Mouse (Mus musculus) MEL (cell line): Measurements from ENCODE around the gene Tmem235. TPM values are rescaled to one million over a fixed set of nuclear protein-coding genes. Genes with fewer than 3 reads are reported as not detected.

Experiments
- DNase-seq: peaks from one replicate; pipeline ENCODE4 v3.0.0; 2011; ENCODE audit warnings: low read depth, low spot score
- H3K27ac ChIP-seq: 2 replicates; pipeline ENCODE4 v1.5.1; 2012; ENCODE audit warnings: low read depth, mild to moderate bottlenecking, control low read depth, low read length, moderate library complexity; ENCODE audit not compliant: control insufficient read depth
- H3K27me3 ChIP-seq, 2 experiments: fragments of 150-350 bp in 1 of 2; sonication (generic) in 1 of 2; 2 replicates each; pipeline ENCODE4 v1.6.1; 2012; ENCODE audit warnings: low read length in 2 of 2, mild to moderate bottlenecking in 2 of 2, improper control_type of control experiment in 1 of 2, moderate library complexity in 1 of 2; ENCODE audit not compliant: insufficient read depth in 2 of 2, control insufficient read depth in 1 of 2
- H3K36me3 ChIP-seq, 2 experiments: 2 replicates each; pipeline ENCODE4 v1.6.1; 2012 to 2014; ENCODE audit warnings: low read length in 2 of 2, improper control_type of control experiment in 1 of 2, inconsistent platforms in 1 of 2, mild to moderate bottlenecking in 1 of 2; ENCODE audit not compliant: insufficient read depth in 2 of 2, control insufficient read depth in 1 of 2
- H3K4me1 ChIP-seq, 2 experiments: fragments of 150-350 bp in 1 of 2; sonication (generic) in 1 of 2; 2 replicates each; pipeline ENCODE4 v1.6.1; 2012; ENCODE audit warnings: low read length in 2 of 2, improper control_type of control experiment in 1 of 2, mild to moderate bottlenecking in 1 of 2; ENCODE audit not compliant: insufficient read depth in 2 of 2, control insufficient read depth in 1 of 2
- H3K4me3 ChIP-seq, 2 experiments: fragments of 150-350 bp in 1 of 2; sonication (generic) in 1 of 2; 2 replicates each; pipeline ENCODE4 v1.5.1; 2012; ENCODE audit warnings: low read depth in 2 of 2, low read length in 2 of 2, mild to moderate bottlenecking in 2 of 2, moderate library complexity in 2 of 2, control low read depth in 1 of 2, improper control_type of control experiment in 1 of 2; ENCODE audit not compliant: control insufficient read depth in 1 of 2, insufficient read depth in 1 of 2
- H3K79me2 ChIP-seq: 2 replicates; pipeline ENCODE4 v1.6.1; 2012; ENCODE audit warnings: mild to moderate bottlenecking, low read length, moderate library complexity; ENCODE audit not compliant: control insufficient read depth, poor library complexity, insufficient read depth
- H3K9ac ChIP-seq: 2 replicates; pipeline ENCODE4 v1.6.1; 2012; ENCODE audit warnings: low read depth, mild to moderate bottlenecking, control low read depth, low read length, moderate library complexity; ENCODE audit not compliant: control insufficient read depth, poor library complexity, severe bottlenecking
- H3K9me3 ChIP-seq: fragments of 150-350 bp; sonication (generic); replicated peaks from 2 replicates; pipeline ENCODE4 v1.6.1; 2012; ENCODE audit warnings: mild to moderate bottlenecking, low read length, improper control_type of control experiment, moderate library complexity; ENCODE audit not compliant: insufficient read depth
- BHLHE40 ChIP-seq: IDR thresholded peaks from 2 replicates; pipeline ENCODE4 v1.6.1; 2012; ENCODE audit warnings: low read depth, mild to moderate bottlenecking, inconsistent platforms, low read length, improper control_type of control experiment, borderline replicate concordance
- CTCF ChIP-seq, 3 experiments: IDR thresholded peaks in 2 of 3; conservative IDR thresholded peaks in 1 of 3; 2 replicates each; pipeline ENCODE4 v1.5.1; 2011 to 2012; ENCODE audit warnings: low read length in 3 of 3, low read depth in 2 of 3, mild to moderate bottlenecking in 2 of 3, improper control_type of control experiment in 1 of 3, inconsistent platforms in 1 of 3, mixed read lengths in 1 of 3, moderate library complexity in 1 of 3; ENCODE audit not compliant: control insufficient read depth in 1 of 3, insufficient read depth in 1 of 3, poor library complexity in 1 of 3, severe bottlenecking in 1 of 3
- E2F4 ChIP-seq: IDR thresholded peaks from 2 replicates; pipeline ENCODE4 v1.6.1; 2011; ENCODE audit warnings: low read depth, low read length, improper control_type of control experiment, borderline replicate concordance
- EP300 ChIP-seq, 2 experiments: IDR thresholded peaks; 2 replicates each; pipeline ENCODE4 v1.6.1; 2011; ENCODE audit warnings: improper control_type of control experiment in 2 of 2, low read length in 2 of 2, low read depth in 1 of 2, mild to moderate bottlenecking in 1 of 2
- ETS1 ChIP-seq: IDR thresholded peaks from 2 replicates; pipeline ENCODE4 v1.6.1; 2012; ENCODE audit warnings: low read depth, mild to moderate bottlenecking, inconsistent platforms, low read length, improper control_type of control experiment, moderate library complexity
- GABPA ChIP-seq: IDR thresholded peaks from 2 replicates; pipeline ENCODE4 v1.6.1; 2012; ENCODE audit warnings: low read depth, mild to moderate bottlenecking, inconsistent platforms, low read length, improper control_type of control experiment, moderate library complexity
- GATA1 ChIP-seq: IDR thresholded peaks from 2 replicates; pipeline ENCODE4 v1.6.1; 2011; ENCODE audit warnings: low read depth, low read length, improper control_type of control experiment
- HCFC1 ChIP-seq: IDR thresholded peaks from 2 replicates; pipeline ENCODE4 v1.6.1; 2012; ENCODE audit warnings: low read depth, mild to moderate bottlenecking, inconsistent platforms, low read length, improper control_type of control experiment, moderate library complexity
- KAT2A ChIP-seq: conservative IDR thresholded peaks from 2 replicates; pipeline ENCODE4 v1.6.1; 2012; ENCODE audit warnings: low read depth, low read length, improper control_type of control experiment, inconsistent platforms
- MAFK ChIP-seq: IDR thresholded peaks from 2 replicates; pipeline ENCODE4 v1.6.1; 2011; ENCODE audit warnings: low read depth, mild to moderate bottlenecking, low read length, improper control_type of control experiment, borderline replicate concordance
- MAX ChIP-seq: IDR thresholded peaks from 2 replicates; pipeline ENCODE4 v1.6.1; 2011; ENCODE audit warnings: low read length, improper control_type of control experiment
- MAZ ChIP-seq: IDR thresholded peaks from 2 replicates; pipeline ENCODE4 v1.6.1; 2012; ENCODE audit warnings: low read depth, mild to moderate bottlenecking, inconsistent platforms, low read length, improper control_type of control experiment
- MEF2A ChIP-seq: IDR thresholded peaks from 2 replicates; pipeline ENCODE4 v1.6.1; 2014; ENCODE audit warnings: low read depth, mild to moderate bottlenecking, inconsistent platforms, low read length, improper control_type of control experiment; ENCODE audit not compliant: poor library complexity, insufficient replicate concordance, severe bottlenecking; ENCODE audit errors: extremely low read depth
- MXI1 ChIP-seq: IDR thresholded peaks from 2 replicates; pipeline ENCODE4 v1.6.1; 2011; ENCODE audit warnings: mild to moderate bottlenecking, low read depth, low read length, improper control_type of control experiment
- MYB ChIP-seq: IDR thresholded peaks from 2 replicates; pipeline ENCODE4 v1.6.1; 2011; ENCODE audit warnings: mild to moderate bottlenecking, low read depth, low read length, improper control_type of control experiment
- NRF1 ChIP-seq: IDR thresholded peaks from 2 replicates; pipeline ENCODE4 v1.6.1; 2014; ENCODE audit warnings: low read depth, mild to moderate bottlenecking, inconsistent platforms, low read length, improper control_type of control experiment, moderate library complexity; ENCODE audit not compliant: poor library complexity, insufficient read depth, severe bottlenecking
- POLR2AphosphoS5 ChIP-seq: IDR thresholded peaks from 2 replicates; pipeline ENCODE4 v1.6.1; 2012; ENCODE audit warnings: low read depth, borderline replicate concordance, mild to moderate bottlenecking, inconsistent platforms, low read length, moderate library complexity, mixed read lengths
- RAD21 ChIP-seq: IDR thresholded peaks from 2 replicates; pipeline ENCODE4 v1.6.1; 2011; ENCODE audit warnings: mild to moderate bottlenecking, low read depth, low read length, improper control_type of control experiment
- RCOR1 ChIP-seq: IDR thresholded peaks from 2 replicates; pipeline ENCODE4 v1.6.1; 2012; ENCODE audit warnings: low read depth, mild to moderate bottlenecking, inconsistent platforms, low read length, improper control_type of control experiment
- TAL1 ChIP-seq: IDR thresholded peaks from 2 replicates; pipeline ENCODE4 v1.6.1; 2012; ENCODE audit warnings: mild to moderate bottlenecking, inconsistent platforms, low read length, moderate library complexity, mixed read lengths
- TBP ChIP-seq: IDR thresholded peaks from 2 replicates; pipeline ENCODE4 v1.8.0; 2011; ENCODE audit warnings: low read depth, low read length, improper control_type of control experiment
- UBTF ChIP-seq: IDR thresholded peaks from 2 replicates; pipeline ENCODE4 v1.6.1; 2012; ENCODE audit warnings: low read depth, mild to moderate bottlenecking, inconsistent platforms, low read length, improper control_type of control experiment, moderate library complexity, borderline replicate concordance; ENCODE audit not compliant: insufficient read depth
- USF2 ChIP-seq, 2 experiments: IDR thresholded peaks; 2 replicates each; pipeline ENCODE4 v1.6.1; 2011 to 2012; ENCODE audit warnings: improper control_type of control experiment in 2 of 2, low read length in 2 of 2, borderline replicate concordance in 1 of 2, inconsistent platforms in 1 of 2, low read depth in 1 of 2, mild to moderate bottlenecking in 1 of 2; ENCODE audit not compliant: insufficient read depth in 1 of 2
- polyA plus RNA-seq, 2 experiments: library from polyadenylated mRNA; stranded (reverse) in 1 of 2; unstranded in 1 of 2; fragments of >175 nt in 1 of 2; fragments of >200 nt in 1 of 2; gene quantifications; 2 replicates each; pipeline versions ENCODE4 v1.2.1 to v1.2.4; 2012; ENCODE audit warnings: low replicate concordance in 2 of 2, low read depth in 1 of 2; ENCODE audit not compliant: insufficient read length in 2 of 2, insufficient read depth in 1 of 2, missing spikeins in 1 of 2
- total RNA-seq: library from RNA; depleted of rRNA; stranded (reverse); fragments of 300-350 nt; gene quantifications from 2 replicates; pipeline ENCODE4 v1.2.3, GENCODE M21; 2012

Tmem235 gene
- total and polyA plus RNA-seq, 3 experiments = 0.04 TPM; not detected in 1

DNA sequence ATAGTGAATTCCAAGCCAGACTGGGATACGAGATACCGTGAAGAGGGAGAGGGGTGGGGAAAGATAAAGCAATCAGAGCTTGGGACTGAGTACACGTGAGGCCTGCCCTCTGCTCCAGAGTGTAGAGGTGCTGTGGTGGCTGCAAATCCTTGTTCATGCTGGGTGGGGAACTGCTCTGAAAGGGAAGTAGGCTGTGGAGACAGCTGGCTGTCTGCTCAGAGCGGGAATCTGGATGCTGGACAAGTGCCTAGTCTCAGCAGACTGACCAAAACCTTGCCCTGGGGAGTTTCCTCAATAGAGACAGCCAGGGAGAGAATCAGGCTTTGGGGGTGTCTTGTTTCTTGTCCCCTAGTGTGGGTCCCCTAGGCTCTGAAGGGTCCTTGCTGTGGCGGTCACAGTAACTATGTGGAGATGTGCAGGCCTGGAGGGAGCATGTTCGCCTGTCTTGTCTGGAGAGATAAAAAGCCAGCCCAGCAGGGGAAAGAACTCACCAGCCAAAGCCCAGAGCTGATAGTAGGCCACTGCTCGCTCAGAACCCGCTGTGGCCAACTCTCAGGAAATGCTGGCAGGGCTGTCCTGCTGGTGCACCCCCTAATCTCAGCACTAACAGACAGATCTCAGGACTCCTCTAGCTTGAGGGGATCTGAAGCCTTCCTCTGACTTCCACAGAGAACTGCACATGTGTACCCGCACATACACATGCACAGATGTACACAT is 31.5 kb upstream of the Tmem235 start (continued):
- TF ChIP-seq POLR2AphosphoS5 = no peak
- no peak for TF ChIP-seq RAD21
- TF ChIP-seq RCOR1 = peak; percentile 90
- TF ChIP-seq EP300 (IDR thresholded peaks at IDR 0.05; ENCODE audit: low read depth in 1 of 2, low read length in 2 of 2) = peak; percentile 87 to 88
- TF ChIP-seq USF2 (IDR thresholded peaks at IDR 0.05; ENCODE audit: borderline replicate concordance in 1 of 2, insufficient read depth in 1 of 2, low read depth in 1 of 2, low read length in 2 of 2) = no peak
- no peak for TF ChIP-seq UBTF
- TF ChIP-seq BHLHE40 = peak; percentile 93
- TF ChIP-seq ETS1 = 0 out of 2 replicates have a peak, but pooled peaks have one; percentile 64
- TF ChIP-seq TAL1 = peak; percentile 88
- TF ChIP-seq CTCF (IDR thresholded peaks at IDR 0.05 in 2 of 3, conservative IDR thresholded peaks at IDR 0.05 in 1 of 3; ENCODE audit: control insufficient read depth in 1 of 3, insufficient read depth in 1 of 3, low read depth in 2 of 3, low read length in 3 of 3, poor library complexity in 1 of 3, severe bottlenecking in 1 of 3) = 0 out of 6 replicates have a peak, but pooled peaks of 1 of the 3 experiments have one; percentile 5
- TF ChIP-seq MEF2A = peak; percentile 36; the same call in 1 of the 2 replicates
- TF ChIP-seq TBP = no peak
- 0 out of 2 replicates have a peak, but pooled peaks have one; percentile 19 for TF ChIP-seq NRF1
- no peak for TF ChIP-seq GABPA
- TF ChIP-seq GATA1 = peak; percentile 83
- TF ChIP-seq MYB = no peak
- no peak for TF ChIP-seq MAFK
- no peak for TF ChIP-seq KAT2A
- TF ChIP-seq MAX = peak; percentile 45

DNA sequence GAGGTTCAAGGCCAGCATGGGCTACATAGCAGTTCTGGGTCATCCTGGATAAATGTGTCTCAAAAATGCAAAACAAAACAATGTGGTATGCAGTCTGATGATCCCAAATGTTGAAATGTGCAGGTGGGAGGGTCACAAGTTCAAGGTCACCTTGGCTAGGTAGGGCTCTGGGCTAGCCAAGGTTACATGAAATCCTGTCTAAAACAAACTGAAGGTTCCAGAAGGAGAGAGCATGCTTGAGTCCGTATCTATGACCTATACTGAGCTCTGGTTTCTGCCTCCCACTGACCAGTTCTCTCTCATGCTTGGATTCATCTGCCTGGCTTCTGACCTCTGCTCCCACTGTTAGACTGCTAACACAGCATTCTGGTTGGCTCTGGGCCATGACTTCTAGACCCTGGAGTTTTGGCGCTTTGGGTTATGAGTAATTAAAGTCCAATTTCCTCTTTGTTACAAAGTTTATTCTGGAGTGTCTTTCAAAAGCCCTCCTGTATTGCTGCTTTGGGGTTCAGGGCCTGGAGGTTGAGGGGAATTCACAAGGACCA is 30.8 kb upstream of the Tmem235 start:
- Histone ChIP-seq H3K27ac (peak overlapping the region; percentile 52), H3K9ac (no peak overlapping the region), H3K9me3 (no peaks in the 10 kb centered on the region), H3K4me3 (no peak overlapping the region), H3K79me2 (peaks cover 9% of the 10 kb centered on the region), H3K36me3 (peaks cover 0 to 34% of the 10 kb centered on the region in 2 experiments; a peak in 2 of 4 replicates), H3K4me1 (peaks cover 19 to 59% of the 10 kb centered on the region in 2 experiments), H3K27me3 (no peaks in the 10 kb centered on the region)
- TF ChIP-seq E2F4 (no peak), BHLHE40 (no peak), MAZ (no peak), RCOR1 (no peak), USF2 (IDR thresholded peaks at IDR 0.05; ENCODE audit: borderline replicate concordance in 1 of 2, insufficient read depth in 1 of 2, low read depth in 1 of 2, low read length in 2 of 2) (no peak), HCFC1 (no peak), MXI1 (no peak)
- DNase-seq = peak; percentile 56
